Mouse (Mus musculus) monocyte, adult 2 months (primary cell): Measurements from ENCODE around the gene Lysmd1.

Experiments
- DNase-seq, 2 experiments: peaks; one replicate each; pipeline ENCODE4 v3.0.0; 2022; ENCODE audit warnings: low spot score in 2 of 2, low read depth in 1 of 2

The Lysmd1 gene

GRCm38 (mm10) chr3:95136336-95136735, 2.4 kb downstream of the Lysmd1 start:
- no peak for DNase-seq

- peak in 1 of 2 experiments; percentile 41 for DNase-seq
Measured at GRCm38 (mm10) chr3:95139586-95140288, 5.8 kb downstream of the Lysmd1 start.

- DNase-seq: no peak
Measured at GRCm38 (mm10) chr3:95140289-95140595, 6.4 kb downstream of the Lysmd1 start.

GRCm38 (mm10) chr3:95140795-95141194, 6.9 kb downstream of the Lysmd1 start:
- no peak for DNase-seq

- peak in 1 of 2 experiments; percentile 41 for DNase-seq
Measured at GRCm38 (mm10) chr3:95141474-95141873, 7.6 kb downstream of the Lysmd1 start.

GRCm38 (mm10) chr3:95141952-95142616, 8.2 kb downstream of the Lysmd1 start, which contains the start of gene Tnfaip8l2:
Gene Tnfaip8l2 (minus strand): TSS chr3:95142360.
- peak in 1 of 2 experiments; percentile 64 for DNase-seq

GRCm38 (mm10) chr3:95142617-95143011, 8.7 kb downstream of the Lysmd1 start:
- peak; percentile 64 to 80 for DNase-seq

GRCm38 (mm10) chr3:95147924-95148323, 14.0 kb downstream of the Lysmd1 start:
- no peak for DNase-seq

GRCm38 (mm10) chr3:95153874-95154273, 20.0 kb downstream of the Lysmd1 start:
- peak in 1 of 2 experiments; percentile 60 for DNase-seq

- DNase-seq: no peak
Measured at GRCm38 (mm10) chr3:95159511-95159986, 25.7 kb downstream of the Lysmd1 start.

GRCm38 (mm10) chr3:95159987-95160963, 26.4 kb downstream of the Lysmd1 start, which contains the start of gene Sema6c:
Gene Sema6c (plus strand): TSS chr3:95160457.
- DNase-seq: peak; percentile 52 to 69

GRCm38 (mm10) chr3:95161041-95161551, 27.2 kb downstream of the Lysmd1 start:
- no peak for DNase-seq

GRCm38 (mm10) chr3:95161618-95162344, 27.9 kb downstream of the Lysmd1 start:
- DNase-seq: no peak

GRCm38 (mm10) chr3:95162345-95162628, 28.4 kb downstream of the Lysmd1 start:
- no peak for DNase-seq

GRCm38 (mm10) chr3:95163419-95164255, 29.7 kb downstream of the Lysmd1 start:
- DNase-seq: no peak

- DNase-seq: no peak
Measured at GRCm38 (mm10) chr3:95164256-95164550, 30.3 kb downstream of the Lysmd1 start.

- DNase-seq: no peak
Measured at GRCm38 (mm10) chr3:95164840-95165239, 31.0 kb downstream of the Lysmd1 start.

GRCm38 (mm10) chr3:95169996-95170395, 36.1 kb downstream of the Lysmd1 start:
- no peak for DNase-seq

- DNase-seq: no peak
Measured at GRCm38 (mm10) chr3:95171105-95171504, 37.2 kb downstream of the Lysmd1 start.
